Mouse (Mus musculus) bone marrow macrophage, adult 2 months (primary cell): ENCODE results near the gene Smpd3.

Experiments used
- CTCF ChIP-seq: IDR thresholded peaks from 2 replicates; pipeline ENCODE4 v1.5.1; 2012; ENCODE audit warnings: low read depth, mild to moderate bottlenecking, low read length, moderate library complexity
- POLR2A ChIP-seq: IDR thresholded peaks from 2 replicates; pipeline ENCODE4 v1.6.1; 2012; ENCODE audit warnings: mild to moderate bottlenecking, low read depth, low read length, borderline replicate concordance

DNA sequence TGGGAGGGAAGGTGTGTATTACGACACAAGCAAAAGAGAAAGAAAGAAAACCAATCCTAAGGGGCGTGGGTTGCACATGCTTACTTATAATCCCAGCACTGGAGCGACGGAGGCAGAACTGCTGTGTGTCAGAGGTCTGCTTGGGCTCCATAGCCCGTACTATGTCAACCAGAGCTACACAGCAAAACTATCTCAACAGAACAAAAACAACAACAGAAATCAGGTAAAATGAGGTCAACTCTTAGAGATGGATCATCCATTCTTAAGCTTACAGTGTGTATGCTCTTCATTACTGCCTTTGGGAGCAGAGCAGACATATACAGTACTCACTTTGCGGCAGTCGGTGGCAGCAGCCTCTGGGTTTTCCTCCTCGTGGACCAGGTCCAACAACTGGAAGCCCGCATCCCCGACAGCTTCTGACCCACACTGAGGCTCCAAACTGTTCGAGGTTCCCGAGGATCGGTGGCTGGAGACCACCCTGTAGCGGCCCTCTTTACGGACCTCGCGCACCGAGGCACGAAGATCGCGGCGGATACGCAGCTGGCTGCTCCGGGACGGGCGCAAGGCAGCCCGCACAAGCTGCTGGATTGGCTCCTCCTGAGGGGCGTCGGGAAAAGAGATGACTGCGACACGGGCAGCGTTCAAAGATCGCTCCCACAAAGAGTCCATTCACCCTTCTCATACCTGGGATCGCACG lies 127.6 kb downstream of the Smpd3 start:
- TF ChIP-seq CTCF (no peak), POLR2A (no peak)
